Mouse (Mus musculus) midbrain, embryonic 16.5 days (tissue): ENCODE measurements around the gene Adk. TPM values are rescaled to one million over a fixed set of nuclear protein-coding genes. Genes with fewer than 3 reads are reported as not detected.

Experiments
- ATAC-seq: fragments of 200-750 bp; cut with Nextera tagmentation; 2 replicates; pipeline ENCODE4 v1.8.0; 2017; ENCODE audit warnings: moderate TSS enrichment
- H3K27ac ChIP-seq: fragments of 300-500 bp; sonication (generic); 2 replicates; pipeline ENCODE4 v1.5.1; 2014; ENCODE audit warnings: mild to moderate bottlenecking, low read length, mixed read lengths
- H3K27me3 ChIP-seq: fragments of 300-500 bp; sonication (generic); 2 replicates; pipeline ENCODE4 v1.6.1; 2014; ENCODE audit warnings: low read depth, low read length, mixed read lengths; ENCODE audit not compliant: control insufficient read depth, insufficient read depth
- H3K36me3 ChIP-seq: fragments of 300-500 bp; sonication (generic); 2 replicates; pipeline ENCODE4 v1.6.1; 2014; ENCODE audit warnings: mild to moderate bottlenecking, low read length, moderate library complexity, mixed read lengths; ENCODE audit not compliant: control insufficient read depth, insufficient read depth
- H3K4me1 ChIP-seq: fragments of 300-500 bp; sonication (generic); 2 replicates; pipeline ENCODE4 v1.6.1; 2014; ENCODE audit warnings: mild to moderate bottlenecking, low read length, mixed read lengths; ENCODE audit not compliant: control insufficient read depth, insufficient read depth
- H3K4me2 ChIP-seq: fragments of 300-500 bp; sonication (generic); 2 replicates; pipeline ENCODE4 v1.6.1; 2014; ENCODE audit warnings: mild to moderate bottlenecking, low read length, mixed read lengths
- H3K4me3 ChIP-seq: fragments of 300-500 bp; sonication (generic); 2 replicates; pipeline ENCODE4 v1.5.1; 2014; ENCODE audit warnings: low read depth, mild to moderate bottlenecking, low read length, moderate library complexity, mixed read lengths
- H3K9ac ChIP-seq: fragments of 300-500 bp; sonication (generic); 2 replicates; pipeline ENCODE4 v1.6.1; 2014; ENCODE audit warnings: low read depth, low read length, mixed read lengths
- H3K9me3 ChIP-seq: fragments of 300-500 bp; sonication (generic); replicated peaks from 2 replicates; pipeline ENCODE4 v1.6.1; 2014; ENCODE audit warnings: mild to moderate bottlenecking, low read length, mixed read lengths; ENCODE audit not compliant: control insufficient read depth, poor library complexity, severe bottlenecking
- WGBS: fragments of 180-500 bp; shearing (Covaris S2); extraction: QIAGEN DNeasy Blood & Tissue Kit; methylation state at CpG from one replicate; pipeline ENCODE4 v1.1.7; 2014; 5-methylcytosine and 5-hydroxymethylcytosine counted together
- polyA plus RNA-seq: library from polyadenylated mRNA; unstranded; fragments of >200 nt; fragmentation: Nextera tagmentation; extraction: Ambion mirVana; gene quantifications from 2 replicates; pipeline ENCODE4 v1.2.1, GENCODE M21; 2015

Gene Adk
- polyA plus RNA-seq, 1 experiment from 2014 or later = 40.4 TPM

GRCm38 (mm10) chr14:21433995-21434394, 381.6 kb downstream of the Adk start:
- Histone ChIP-seq H3K4me1 (0 out of 2 replicates have a peak, but pooled peaks cover 3% of the 10 kb centered on the region), H3K4me3 (no peak overlapping the region), H3K27me3 (no peaks in the 10 kb centered on the region), H3K9ac (no peak overlapping the region), H3K27ac (no peak overlapping the region), H3K4me2 (no peak overlapping the region), H3K9me3 (no peaks in the 10 kb centered on the region), H3K36me3 (no peaks in the 10 kb centered on the region)
- 88% methylated on average over 5 of the region's 5 CpGs for WGBS
- no peak for ATAC-seq

GRCm38 (mm10) chr14:21434686-21435085, 382.3 kb downstream of the Adk start:
- ATAC-seq = no peak
- Histone ChIP-seq H3K27ac (no peak overlapping the region), H3K9ac (no peak overlapping the region), H3K4me1 (0 out of 2 replicates have a peak, but pooled peaks cover 3% of the 10 kb centered on the region), H3K27me3 (no peaks in the 10 kb centered on the region), H3K36me3 (no peaks in the 10 kb centered on the region), H3K9me3 (no peaks in the 10 kb centered on the region), H3K4me3 (no peak overlapping the region), H3K4me2 (no peak overlapping the region)
- WGBS = 59% methylated on average over 9 of the region's 9 CpGs

- no peaks in the 10 kb centered on the region for H3K9me3 ChIP-seq
- H3K27ac ChIP-seq = no peak overlapping the region
- H3K9ac ChIP-seq = no peak overlapping the region
- 0 out of 2 replicates have a peak, but pooled peaks cover 1% of the 10 kb centered on the region for H3K4me1 ChIP-seq
- 37% methylated on average over 4 of the region's 4 CpGs for WGBS
- H3K4me2 ChIP-seq = no peak overlapping the region
- no peak for ATAC-seq
- no peak overlapping the region for H3K4me3 ChIP-seq
- H3K27me3 ChIP-seq = no peaks in the 10 kb centered on the region
- no peaks in the 10 kb centered on the region for H3K36me3 ChIP-seq
Measured at GRCm38 (mm10) chr14:21439785-21440184, 387.4 kb downstream of the Adk start.

GRCm38 (mm10) chr14:21440526-21440925, 388.2 kb downstream of the Adk start:
- Histone ChIP-seq H3K36me3 (no peaks in the 10 kb centered on the region), H3K9me3 (no peaks in the 10 kb centered on the region), H3K4me2 (no peak overlapping the region), H3K27me3 (no peaks in the 10 kb centered on the region), H3K9ac (no peak overlapping the region), H3K4me3 (no peak overlapping the region), H3K4me1 (no peaks in the 10 kb centered on the region), H3K27ac (no peak overlapping the region)
- WGBS = 93% methylated on average over 2 of the region's 2 CpGs
- no peak for ATAC-seq

GRCm38 (mm10) chr14:21441772-21442533, 389.6 kb downstream of the Adk start:
- Histone ChIP-seq H3K9ac (no peak overlapping the region), H3K4me1 (no peaks in the 10 kb centered on the region), H3K36me3 (no peaks in the 10 kb centered on the region), H3K4me3 (no peak overlapping the region), H3K27ac (no peak overlapping the region), H3K27me3 (no peaks in the 10 kb centered on the region), H3K9me3 (no peaks in the 10 kb centered on the region), H3K4me2 (no peak overlapping the region)
- ATAC-seq = no peak
- WGBS = 85% methylated on average over 10 of the region's 10 CpGs

GRCm38 (mm10) chr14:21452581-21452980, 400.2 kb downstream of the Adk start:
- no peak overlapping the region for H3K4me2 ChIP-seq
- 71% methylated on average over 4 of the region's 4 CpGs for WGBS
- H3K9me3 ChIP-seq = no peaks in the 10 kb centered on the region
- no peak overlapping the region for H3K4me3 ChIP-seq
- no peaks in the 10 kb centered on the region for H3K4me1 ChIP-seq
- no peaks in the 10 kb centered on the region for H3K36me3 ChIP-seq
- no peak for ATAC-seq
- H3K27ac ChIP-seq = no peak overlapping the region
- H3K9ac ChIP-seq = no peak overlapping the region
- no peaks in the 10 kb centered on the region for H3K27me3 ChIP-seq

- Histone ChIP-seq H3K4me2 (no peak overlapping the region), H3K36me3 (no peaks in the 10 kb centered on the region), H3K27me3 (no peaks in the 10 kb centered on the region), H3K27ac (no peak overlapping the region), H3K4me1 (no peaks in the 10 kb centered on the region), H3K9me3 (no peaks in the 10 kb centered on the region), H3K4me3 (no peak overlapping the region), H3K9ac (no peak overlapping the region)
- WGBS = 76% methylated on average over 2 of the region's 2 CpGs
- no peak for ATAC-seq
Measured at GRCm38 (mm10) chr14:21453896-21454295, 401.5 kb downstream of the Adk start.

GRCm38 (mm10) chr14:21455654-21456350, 403.4 kb downstream of the Adk start:
- Histone ChIP-seq H3K9me3 (no peaks in the 10 kb centered on the region), H3K9ac (no peak overlapping the region), H3K4me1 (no peaks in the 10 kb centered on the region), H3K36me3 (no peaks in the 10 kb centered on the region), H3K27ac (no peak overlapping the region), H3K27me3 (no peaks in the 10 kb centered on the region), H3K4me3 (no peak overlapping the region), H3K4me2 (no peak overlapping the region)
- 89% methylated on average over 7 of the region's 7 CpGs for WGBS
- no peak for ATAC-seq

GRCm38 (mm10) chr14:21456526-21456925, 404.2 kb downstream of the Adk start:
- no peak overlapping the region for H3K4me2 ChIP-seq
- H3K4me1 ChIP-seq = no peaks in the 10 kb centered on the region
- no peak for ATAC-seq
- H3K27ac ChIP-seq = no peak overlapping the region
- no peaks in the 10 kb centered on the region for H3K36me3 ChIP-seq
- no peak overlapping the region for H3K4me3 ChIP-seq
- H3K9me3 ChIP-seq = no peaks in the 10 kb centered on the region
- H3K9ac ChIP-seq = no peak overlapping the region
- no peaks in the 10 kb centered on the region for H3K27me3 ChIP-seq
